Mouse (Mus musculus): ENCODE measurements around the gene S1pr1.

S1pr1 gene

DNA sequence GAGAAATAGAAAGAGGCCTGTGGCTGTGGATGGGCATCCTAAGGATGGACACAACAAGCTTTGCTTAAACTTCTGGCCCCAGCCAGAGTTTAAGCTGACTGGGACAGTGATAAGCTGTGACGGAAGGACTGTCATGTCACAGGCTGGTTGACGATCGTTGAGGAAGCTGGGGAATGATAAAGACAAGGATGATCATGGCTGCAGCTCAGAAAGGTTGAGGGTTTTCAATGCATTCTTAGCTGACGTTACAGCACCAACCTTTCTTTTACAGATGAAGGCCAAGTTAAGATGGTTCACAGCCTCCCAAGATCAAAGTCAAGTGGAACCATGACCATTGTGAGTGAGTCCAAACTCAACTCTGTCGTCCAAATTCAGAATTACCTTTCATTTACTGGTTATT lies 40.2 kb downstream of the S1pr1 start:
- DNase-seq (ENCODE audit: low read depth, low spot score): no peak

DNA sequence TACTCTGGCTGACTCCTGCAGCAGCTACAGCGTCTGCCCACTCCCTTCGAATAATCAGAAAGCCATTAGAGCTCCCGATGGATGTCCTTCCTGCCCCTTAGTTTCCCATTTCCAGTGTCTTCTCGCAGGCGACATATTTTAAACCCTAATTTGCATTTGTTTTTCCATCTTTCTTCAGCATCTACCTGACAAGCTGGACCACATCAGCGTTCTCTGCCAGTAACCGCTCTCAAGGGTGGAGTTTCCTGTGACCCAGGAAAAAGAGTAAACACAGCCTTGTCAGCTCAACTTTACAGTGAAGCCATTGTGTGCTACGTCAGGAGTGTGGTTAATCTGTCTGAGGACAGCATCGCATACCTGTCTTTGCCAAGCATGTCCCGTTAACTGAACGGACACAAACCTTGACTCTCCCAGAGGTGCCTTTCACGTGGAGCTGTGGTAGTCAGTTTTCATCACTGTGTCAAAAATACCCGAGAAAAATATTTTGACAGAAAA lies 41.2 kb downstream of the S1pr1 start:
- no peak for DNase-seq (ENCODE audit: low read depth, low spot score)

DNA sequence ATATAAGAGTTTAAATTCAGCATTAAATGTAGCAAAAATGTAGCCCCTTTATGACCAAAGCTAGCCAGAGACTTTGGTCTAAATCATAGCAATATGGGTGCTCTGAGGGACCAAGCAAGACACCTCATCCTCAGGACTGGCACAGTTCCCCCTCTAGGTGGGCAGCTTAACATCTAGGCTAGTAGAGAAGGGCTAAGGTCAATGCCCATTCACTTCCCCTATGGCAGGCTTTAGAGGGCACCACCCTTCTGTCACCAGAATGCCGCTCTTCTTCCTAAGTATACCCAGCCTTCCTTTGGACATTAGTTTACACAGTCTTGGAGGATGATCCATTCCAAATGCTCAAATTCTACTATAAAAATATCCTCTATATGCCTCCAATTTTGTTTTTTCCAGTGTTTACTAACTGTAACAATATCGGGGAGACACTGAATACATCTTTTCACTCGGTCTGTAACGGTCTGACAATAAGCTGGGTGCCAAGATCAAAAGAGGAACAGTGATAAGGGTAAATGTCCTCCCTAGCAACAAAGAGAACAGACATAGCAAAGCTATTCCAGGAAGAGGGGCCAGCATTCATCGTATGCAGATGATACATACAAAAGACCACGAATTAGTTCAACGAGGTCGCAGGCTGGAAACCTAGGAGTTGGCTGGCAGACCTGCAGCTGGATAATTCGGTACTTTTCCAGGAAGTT lies 41.8 kb downstream of the S1pr1 start:
- no peak for DNase-seq (ENCODE audit: low read depth, low spot score)

DNA sequence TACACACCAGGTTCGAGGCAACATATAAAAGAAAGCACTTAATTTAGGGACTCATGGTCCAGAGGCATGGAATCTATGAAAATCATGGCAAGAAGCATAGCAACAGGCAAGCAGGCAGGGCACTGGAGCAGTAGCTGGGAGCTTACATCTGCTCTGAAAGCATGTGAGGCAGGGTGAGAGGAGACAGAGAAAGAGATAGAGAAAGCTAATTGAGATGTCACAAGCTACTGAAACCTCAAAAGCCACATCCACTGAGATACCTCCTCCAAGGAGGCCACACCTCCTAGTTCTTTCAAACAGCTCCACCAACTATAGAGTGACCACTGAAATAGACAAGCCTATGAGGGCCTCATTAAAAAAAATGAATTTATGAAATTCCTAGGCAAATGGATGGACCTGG lies 45.6 kb downstream of the S1pr1 start:
- no peak for DNase-seq (ENCODE audit: low read depth, low spot score)

DNA sequence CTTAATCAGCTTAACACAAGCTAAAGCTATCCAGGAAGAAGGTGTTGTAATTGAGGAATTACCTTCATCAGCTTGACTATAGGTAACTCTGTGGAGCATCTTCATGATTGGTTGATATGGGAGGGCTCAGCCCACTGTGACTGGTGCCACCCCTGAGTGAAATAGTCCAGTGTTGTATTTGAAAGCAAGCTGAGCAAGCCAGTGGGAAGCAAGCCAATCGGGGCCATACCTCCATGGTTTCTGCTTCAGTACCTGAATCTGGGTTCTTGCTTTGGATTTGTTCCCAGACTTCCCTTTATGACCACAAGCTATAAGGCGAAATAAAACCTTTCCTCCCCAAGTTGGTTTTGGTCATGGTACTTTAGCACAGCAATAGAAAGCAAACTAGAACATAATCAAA lies 47.7 kb downstream of the S1pr1 start:
- DNase-seq (ENCODE audit: low read depth, low spot score): no peak

DNA sequence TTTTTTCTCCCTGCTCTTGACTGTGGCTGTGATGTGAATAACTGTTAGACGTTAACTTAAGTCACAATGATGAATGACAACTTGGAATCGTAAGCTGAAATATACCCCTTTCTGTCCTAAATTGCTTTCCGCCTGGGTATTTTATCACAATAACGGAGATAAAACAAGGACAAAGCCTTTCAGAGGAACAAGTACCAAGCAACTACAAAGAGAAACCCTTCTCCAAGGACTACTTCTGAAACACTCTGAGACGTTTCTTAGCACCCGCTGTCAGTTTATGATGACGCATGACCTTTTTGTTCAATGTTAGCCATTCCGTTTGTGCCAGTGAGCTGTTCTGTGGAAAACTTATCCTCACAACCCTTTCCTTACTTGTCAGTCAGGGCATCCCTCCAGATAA lies 48.3 kb downstream of the S1pr1 start:
- DNase-seq (ENCODE audit: low read depth, low spot score): no peak

DNA sequence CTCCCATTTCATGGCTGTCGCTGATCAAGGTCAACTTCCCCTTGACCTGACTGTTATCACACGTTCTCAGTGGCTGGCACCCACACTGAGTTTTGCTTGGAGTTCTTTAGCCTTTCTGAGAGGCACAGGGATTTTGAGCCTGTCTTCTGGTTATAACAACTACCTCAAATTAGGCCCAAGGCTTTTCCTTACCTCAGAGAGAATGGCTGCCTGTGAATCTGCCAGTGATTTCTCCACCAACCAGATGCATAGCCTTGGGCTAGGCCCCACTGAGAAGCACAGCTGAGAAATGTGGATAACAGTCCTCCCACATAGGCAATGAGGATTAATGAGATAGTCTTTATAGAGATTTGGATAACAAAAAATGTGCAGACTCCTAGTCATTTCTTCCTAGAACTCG lies 50.4 kb downstream of the S1pr1 start:
- DNase-seq (ENCODE audit: low read depth, low spot score): no peak

DNA sequence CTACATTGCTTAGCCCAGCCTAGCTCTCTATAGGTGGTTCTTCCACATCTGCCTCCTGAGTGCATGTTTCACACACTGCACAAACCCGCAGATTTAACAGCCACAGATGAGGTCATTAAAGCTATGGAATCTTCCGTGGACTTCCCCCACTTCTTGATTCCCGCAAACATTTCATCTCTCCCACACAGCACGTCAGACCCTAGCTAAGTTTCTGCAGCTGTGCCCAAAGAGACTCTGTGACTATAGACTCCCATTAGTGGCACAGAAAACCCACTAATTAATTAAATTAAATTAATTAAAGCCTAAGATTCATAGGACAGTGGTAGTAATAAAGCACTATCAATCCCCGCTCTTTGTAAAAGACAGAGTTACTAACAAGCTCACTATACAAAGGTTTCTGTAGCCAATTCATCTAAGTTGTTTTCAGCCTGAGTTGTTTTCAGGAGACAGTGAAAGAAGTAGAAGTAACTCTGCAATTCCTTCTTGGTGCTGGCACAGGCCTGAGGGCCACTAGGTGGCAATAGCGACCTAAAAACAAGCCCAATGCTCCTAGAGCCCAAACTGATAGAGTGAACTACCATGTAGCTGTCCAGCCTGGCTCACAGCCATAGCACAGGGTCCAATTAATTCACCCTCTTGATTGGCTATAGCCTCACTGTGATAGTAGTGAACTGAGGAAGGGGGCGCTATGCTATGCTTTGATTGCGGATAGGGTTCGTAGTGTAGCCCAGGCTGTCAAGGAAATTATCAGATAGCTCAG lies 54.0 kb downstream of the S1pr1 start:
- DNase-seq (ENCODE audit: low read depth, low spot score): peak; percentile 87
